Mouse (Mus musculus) thymus, adult 18-20 months (tissue): Measurements from ENCODE around the gene Catsper1.
"Not testable (repeated sequence)": the region's sequence is repeated elsewhere in the genome, so short reads cannot be mapped to it uniquely, and the experiment has no call there.

Experiments used
- DNase-seq, 2 experiments: peaks; one replicate each; pipeline ENCODE4 v3.0.0; 2022; ENCODE audit warnings: mixed read lengths in 2 of 2

The Catsper1 gene

GRCm38 (mm10) chr19:5335441-5335840, at the start of gene Catsper1:
Gene Catsper1, plus strand, starts transcription at chr19:5335741.
- no peak for DNase-seq

DNA sequence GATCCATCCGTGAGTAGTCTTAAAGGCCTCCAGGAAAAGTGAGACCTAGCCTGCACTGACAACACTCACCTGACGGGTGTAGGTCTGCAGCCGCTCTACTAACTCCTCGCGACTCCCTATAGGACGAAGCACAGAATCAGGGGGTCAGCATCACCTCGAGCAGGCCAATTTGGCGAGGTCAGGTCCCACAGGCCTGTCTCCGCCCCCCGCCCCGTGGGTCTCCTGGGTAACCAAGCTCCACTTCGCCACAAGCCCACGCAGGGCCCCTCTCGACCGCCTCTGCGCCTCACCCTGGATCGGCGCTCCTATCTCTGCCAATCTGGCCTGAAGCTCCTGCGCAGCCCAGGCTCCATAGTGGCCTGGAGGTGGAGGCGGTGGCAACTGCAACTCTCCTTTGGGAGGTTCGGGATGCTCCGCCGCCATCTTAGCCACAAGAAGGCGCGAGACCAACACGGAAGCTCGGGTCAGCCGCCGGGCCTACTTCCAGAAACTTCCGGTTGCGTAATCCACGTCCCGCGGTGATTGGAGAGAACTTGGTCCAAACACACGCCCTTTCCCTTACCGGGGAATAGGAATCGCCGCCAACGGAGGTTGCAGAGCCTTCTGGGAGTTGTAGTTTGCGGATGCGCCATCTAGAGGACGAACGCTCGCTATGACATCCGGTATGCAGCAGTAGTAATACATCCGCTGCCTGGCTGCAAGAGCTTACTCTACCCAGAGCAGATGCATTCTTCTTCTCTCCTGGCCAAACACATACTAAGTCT, 40.4 kb upstream of the Catsper1 start, which contains the start of gene Sf3b2:
Sf3b2 (minus strand) TSS at position 484 of the 764 bp plus-strand sequence.
- DNase-seq = peak; percentile 97 to 98

GRCm38 (mm10) chr19:5295736-5296075, 39.8 kb upstream of the Catsper1 start:
- no peak for DNase-seq

GRCm38 (mm10) chr19:5296630-5297029, 38.9 kb upstream of the Catsper1 start:
- DNase-seq = no peak

DNA sequence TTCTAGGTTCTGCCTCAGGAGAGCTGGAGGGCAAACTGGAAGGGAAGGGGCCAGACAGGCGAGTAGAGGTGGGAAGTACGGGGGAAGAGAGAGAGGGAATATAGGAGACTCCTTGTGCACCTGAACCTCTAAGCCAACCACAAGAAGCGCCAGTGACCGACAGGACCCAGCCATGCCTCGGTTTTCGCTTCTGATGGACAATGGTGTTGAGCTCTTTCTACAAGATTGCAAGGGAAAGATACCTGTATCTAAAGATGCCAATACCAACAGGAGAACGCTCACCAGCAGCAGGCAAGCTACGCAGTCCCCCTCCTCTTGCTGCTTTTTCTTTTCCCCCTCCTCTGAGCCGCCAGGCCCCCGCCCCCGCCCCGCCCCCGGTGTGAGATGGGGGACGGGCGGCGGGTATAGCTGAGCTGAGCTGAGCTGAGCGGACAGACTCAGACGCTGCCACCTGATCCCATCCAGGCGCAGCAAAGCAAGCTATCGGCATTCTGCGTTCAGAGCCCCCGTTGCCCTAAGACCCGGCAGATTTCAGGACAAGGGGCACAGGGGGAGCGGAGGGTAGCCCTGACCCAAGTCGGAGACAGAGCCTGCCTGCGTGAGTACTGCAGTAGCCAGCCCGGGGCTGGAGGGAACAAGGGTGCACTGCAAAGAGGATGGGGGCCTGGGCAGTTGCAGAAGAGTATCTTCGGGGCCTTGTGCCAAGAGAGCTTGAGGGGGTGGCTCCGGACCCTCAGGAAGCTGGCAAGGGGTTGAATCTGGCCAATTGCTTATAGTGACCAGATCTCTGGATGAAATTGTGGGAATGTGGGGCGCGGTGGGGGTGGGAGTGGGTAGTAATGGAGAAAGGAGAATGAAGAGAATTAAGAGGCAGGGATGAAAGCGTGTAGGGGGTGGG, 37.4 kb upstream of the Catsper1 start, which contains the start of gene Gal3st3:
Gal3st3 (plus strand) TSS at position 429 of the 898 bp plus-strand sequence.
- no peak for DNase-seq

GRCm38 (mm10) chr19:5300588-5300987, 35.0 kb upstream of the Catsper1 start:
- DNase-seq = no peak

DNA sequence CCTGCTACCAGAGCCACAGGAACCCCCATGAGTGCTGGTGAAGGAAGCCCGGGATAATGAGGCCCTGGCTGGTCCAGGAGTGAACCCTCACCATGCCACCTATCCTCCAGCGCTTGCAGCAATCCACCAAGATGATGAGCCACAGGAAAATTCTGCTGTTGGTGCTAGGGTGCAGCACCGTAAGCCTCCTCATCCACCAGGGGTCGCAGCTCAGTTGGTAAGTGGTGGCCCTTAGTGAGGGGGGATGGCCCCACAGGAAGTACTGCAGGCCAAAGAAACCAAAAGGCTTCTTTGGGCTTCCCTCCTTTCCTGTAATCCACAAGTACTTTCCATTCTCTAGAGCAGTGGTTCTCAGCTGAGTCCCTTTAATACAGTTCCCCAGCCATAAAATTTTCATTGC, 33.1 kb upstream of the Catsper1 start:
- DNase-seq = peak; percentile 56 to 57

DNA sequence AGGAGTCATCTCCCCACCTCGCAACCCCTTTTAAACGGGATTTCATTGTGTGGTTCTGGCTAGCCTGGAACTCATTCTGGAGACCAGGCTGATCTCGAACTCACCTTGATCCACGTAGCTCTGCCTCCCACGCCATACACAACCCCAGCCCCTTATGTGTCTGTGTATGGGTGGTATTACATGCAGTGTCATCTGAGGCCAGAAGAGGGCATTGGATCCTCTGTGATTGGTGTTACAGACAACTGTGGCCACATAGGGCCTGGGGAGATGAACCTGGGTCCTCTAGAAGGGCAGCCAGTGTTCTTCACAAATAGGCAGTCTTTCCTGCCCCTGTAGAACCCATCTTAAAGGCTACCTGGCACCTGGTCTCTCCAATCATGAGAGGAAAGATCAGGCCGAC, 29.3 kb upstream of the Catsper1 start:
- DNase-seq = no peak

GRCm38 (mm10) chr19:5306968-5307734, 28.4 kb upstream of the Catsper1 start:
- no peak for DNase-seq

DNA sequence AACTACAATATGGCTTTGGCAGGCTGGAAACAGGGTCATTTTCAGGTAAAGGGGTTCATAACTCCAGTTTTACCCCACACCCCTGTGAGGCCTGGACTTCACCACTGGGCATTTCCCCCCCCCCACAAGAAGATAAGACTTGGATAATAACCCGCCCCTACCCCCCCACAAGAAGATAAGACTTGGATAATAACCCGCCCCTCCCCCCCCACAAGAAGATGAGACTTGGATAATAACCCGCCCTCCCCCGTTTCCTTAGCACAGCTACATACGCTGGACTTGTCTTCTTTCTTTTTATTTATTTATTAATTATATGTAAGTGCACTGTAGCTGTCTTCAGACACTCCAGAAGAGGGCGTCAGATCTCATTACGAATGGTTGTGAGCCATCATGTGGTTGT, 26.5 kb upstream of the Catsper1 start:
- DNase-seq = no peak

DNA sequence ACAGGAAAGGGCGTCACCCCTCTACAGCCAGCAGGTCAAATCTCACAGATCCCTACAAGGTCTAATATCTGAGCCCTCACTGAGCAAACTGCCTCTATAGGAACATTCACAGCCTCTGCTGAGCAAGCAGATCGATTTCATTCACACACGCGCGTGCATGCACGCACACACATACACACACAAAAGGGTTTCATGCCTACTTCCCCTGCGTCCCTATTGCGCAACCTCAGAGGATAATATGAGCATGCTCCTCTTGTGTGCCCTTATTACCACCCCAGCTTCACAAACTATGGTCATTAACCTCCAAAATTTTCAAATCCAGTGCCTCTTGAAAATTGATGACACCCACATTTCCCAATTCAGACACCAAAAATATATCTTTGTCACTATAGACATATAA, 22.4 kb upstream of the Catsper1 start:
- no peak for DNase-seq

DNA sequence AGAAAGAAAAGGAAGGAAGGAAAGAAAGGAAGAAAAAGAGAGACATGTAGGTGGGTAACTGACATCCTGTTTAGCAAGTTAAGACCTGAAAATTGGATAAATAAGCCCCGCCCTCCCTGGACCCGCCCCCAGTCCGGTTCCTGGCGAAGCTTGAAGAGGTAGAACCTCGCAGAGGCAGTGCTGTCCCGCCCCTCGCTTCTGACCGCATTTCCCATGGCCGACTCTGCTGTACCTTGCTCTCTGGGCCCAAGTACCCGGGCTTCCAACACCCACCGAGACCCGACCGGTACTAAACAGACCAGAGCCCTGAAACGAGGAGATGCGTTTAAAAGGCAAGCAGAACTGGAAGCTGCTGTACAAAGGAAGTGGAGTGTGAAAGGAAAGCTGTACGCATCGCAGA, 11.7 kb upstream of the Catsper1 start:
- DNase-seq = peak; percentile 35 to 39

DNA sequence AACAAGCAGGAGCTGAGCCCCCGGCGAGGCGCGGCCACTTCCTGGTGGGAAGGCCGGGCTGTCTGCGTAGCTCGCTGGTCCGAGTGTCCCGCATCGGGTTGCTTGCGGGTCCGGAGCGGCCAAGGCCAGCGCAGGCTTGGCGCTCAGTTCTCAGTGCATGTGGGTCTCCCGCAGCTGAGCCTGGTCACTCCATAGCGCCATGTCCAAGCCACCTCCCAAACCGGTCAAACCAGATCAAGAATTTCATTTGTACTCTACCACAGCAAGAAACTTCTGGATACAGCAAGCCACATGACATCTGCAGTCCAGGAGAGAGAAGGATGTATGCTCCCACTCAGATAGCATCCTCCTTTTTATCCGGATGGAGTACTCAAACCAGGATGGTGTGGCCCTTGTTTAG, 7.6 kb upstream of the Catsper1 start:
- no peak for DNase-seq

DNA sequence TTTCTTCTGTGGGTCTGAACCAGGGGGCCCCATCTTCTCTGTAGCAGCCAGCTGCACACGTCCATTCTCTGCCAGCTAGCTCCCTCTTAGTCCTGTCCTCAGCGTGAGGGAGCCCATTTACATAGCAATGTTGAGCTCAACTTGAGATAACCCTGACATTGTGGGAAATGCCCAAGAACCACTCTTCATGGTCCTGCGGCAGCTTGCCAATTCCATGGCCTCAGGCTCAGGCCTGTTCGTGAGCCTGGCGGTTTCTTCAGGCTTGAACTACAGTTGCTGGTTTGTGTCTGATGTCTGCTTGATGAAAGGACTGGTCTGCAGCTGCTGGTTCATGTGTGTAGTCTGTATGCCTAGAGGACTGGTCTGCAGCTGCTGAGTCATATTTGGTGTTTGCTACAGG, 800 bp upstream of the Catsper1 start:
- no peak for DNase-seq

DNA sequence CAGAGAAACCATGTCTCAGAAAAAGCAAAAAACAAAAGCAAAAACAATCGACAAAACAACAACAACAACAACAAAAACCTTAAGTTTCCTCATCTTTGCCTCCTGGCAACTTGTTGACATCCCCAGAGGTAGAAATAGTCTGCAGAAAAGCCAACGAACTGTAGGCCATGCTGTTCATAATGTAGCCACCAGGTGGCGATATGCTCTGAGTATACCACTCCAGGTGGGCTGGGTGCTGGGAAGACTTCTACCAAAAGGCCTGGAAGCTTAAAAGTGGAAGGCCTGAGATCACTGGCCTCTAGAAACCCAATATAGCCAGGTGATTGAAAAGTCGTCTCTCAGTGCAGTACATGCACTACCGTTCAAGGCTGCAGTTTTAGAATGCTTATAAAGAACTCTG, 2.4 kb downstream of the Catsper1 start:
- peak; percentile 37 to 53 for DNase-seq

- DNase-seq = no peak
These were observed 5.8 kb downstream of the Catsper1 start for GRCm38 (mm10) chr19:5341360-5341759.

DNA sequence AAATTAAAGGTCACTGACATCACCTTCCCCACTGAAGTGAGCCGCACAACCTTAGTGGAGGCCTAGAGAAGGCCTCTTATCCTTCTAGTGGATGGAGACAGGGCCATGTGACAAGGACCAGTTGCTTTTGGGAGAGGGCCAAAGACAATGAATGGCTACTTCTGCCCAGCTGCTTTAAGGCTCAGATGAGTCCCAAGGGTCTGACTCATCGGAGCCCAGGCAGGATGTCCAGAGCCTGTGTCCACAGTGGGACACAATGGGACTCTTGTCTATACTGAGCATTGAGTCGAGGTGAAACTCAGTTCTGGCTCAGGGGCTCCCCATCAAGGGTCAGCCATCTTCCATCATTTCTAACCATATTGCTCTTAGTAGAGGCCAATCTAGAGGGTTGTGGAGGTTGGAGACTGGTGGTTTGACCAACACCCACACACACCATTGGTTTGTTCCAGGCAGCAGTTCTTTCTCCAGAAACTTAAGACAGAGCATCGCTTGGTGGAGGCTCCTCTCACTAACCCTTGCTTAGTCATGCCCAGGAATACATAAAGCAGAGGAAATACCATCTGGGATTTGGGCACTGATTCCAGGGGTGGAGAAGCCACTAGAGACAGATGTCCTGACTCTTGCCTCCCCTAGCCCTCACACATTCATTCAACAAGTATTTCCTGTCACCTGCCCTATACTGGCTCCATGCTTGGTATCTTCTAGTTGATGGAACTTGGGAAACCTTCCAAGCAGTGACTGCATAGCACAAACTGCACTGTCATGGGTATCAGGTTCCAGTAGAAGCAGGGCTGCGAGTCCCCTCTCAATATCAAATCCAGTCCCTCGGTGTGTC, 10.0 kb downstream of the Catsper1 start:
- DNase-seq = no peak

GRCm38 (mm10) chr19:5348064-5348463, 12.5 kb downstream of the Catsper1 start:
- no peak for DNase-seq

DNA sequence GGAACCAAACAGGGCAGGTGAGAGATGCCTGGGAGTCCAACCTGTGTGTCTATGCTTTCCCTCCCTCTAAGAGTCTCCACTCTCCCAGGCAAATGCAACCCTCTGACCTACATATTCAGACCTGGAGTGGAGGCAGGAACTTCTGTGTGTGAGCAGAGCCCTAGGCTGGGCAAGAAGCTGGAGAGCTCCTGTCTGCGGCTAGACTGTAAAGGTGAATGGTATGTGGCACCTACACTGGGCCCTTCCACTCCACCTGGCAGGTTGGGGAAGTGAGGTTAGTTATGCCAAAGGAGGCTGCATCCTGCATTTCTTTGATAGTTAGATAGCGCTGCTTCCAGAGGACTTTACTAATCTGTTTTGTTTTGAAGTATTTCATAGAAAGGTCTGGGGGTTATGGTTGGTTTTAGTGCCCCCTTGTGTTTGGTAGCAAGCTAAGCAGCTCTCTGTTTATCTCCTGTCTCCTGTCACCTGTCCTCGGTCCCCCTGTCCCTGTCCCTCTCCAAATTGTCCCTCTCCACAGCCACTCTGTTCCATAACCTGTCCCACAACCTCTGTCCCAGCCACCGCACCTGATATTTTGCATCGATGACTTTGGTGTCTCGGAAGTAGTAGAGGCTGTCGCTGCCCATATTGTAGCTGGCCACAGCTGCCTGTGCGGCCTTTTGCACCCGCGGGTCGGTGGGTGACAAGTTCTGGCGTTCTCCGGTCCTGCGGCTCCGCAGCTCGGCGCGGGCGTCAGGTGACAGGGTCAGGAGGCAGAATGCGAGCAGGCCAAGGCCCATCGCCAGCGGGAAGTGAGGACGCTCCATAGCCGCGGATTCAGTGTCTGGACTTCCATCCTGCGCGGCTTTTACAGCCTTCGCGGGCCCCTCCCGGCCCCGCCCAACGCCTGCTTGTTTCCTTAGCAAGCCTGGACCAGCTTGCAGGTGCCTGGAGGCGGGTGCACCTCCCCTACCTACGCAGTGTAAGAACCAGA, 13.3 kb downstream of the Catsper1 start:
- no peak for DNase-seq

GRCm38 (mm10) chr19:5349502-5349873, 13.9 kb downstream of the Catsper1 start, which contains the start of gene Cst6:
Gene Cst6, minus strand, starts transcription at chr19:5349574.
- DNase-seq = not testable (repeated sequence)

DNA sequence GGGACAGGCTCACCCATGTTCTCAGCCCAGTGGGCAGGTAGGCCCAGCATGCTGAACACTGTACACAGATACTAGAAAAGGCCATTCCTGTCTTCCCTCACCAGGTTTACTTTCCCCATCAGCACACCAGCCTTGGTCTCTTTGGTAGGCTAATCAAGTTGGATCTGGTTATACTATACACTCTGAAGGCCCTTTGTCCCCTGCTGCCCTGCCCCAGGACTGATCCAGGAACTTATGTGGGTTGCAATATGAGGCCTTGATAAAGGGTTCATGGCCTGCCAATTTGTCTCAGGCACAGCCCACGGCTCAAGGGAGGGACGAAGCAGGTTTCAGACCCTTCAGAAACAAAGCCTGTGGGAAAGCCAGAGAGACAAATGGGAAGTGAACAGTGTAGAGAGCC, 18.1 kb downstream of the Catsper1 start:
- DNase-seq = no peak
